Mouse (Mus musculus) erythroblast, embryonic 14.5 days (primary cell): ENCODE data around the gene Cldn14.

Experiments used
- GATA1 ChIP-seq: IDR thresholded peaks from 2 replicates; pipeline ENCODE4 v1.6.1; 2012; ENCODE audit warnings: low read length, inconsistent platforms, mixed read lengths
- TAL1 ChIP-seq: IDR thresholded peaks from 3 replicates; pipeline ENCODE4 v1.6.1; 2012; ENCODE audit warnings: low read length, inconsistent platforms, mixed read lengths

DNA sequence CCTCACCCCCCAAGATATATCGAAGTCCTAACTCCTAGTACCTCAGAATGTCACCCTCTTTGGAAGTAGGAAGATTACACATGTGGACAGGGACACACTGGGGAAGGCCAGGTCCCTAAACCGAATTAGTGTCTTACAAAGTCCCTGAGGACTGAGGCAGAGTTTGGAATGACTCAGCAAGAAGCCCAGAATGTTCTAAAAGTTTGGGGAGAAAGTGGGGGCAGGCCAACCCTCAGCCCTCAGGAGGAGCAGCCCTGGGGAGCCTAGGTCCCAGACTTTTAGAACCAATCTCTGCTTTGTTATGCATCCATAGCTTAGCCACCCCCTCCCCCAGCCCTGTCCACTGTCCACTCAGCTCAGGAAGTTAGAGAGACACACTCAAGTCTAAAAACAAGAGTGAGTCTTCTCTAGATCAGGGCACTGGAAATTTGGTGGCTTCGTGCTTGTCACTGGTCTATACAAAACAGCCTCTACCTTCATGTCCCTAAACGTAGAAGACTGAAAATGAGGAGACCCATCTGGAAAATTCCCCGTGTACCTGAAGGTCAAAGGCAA lies 85.7 kb downstream of the Cldn14 start:
- TF ChIP-seq TAL1: no peak
- no peak for TF ChIP-seq GATA1
